In the genomic region with DNA sequence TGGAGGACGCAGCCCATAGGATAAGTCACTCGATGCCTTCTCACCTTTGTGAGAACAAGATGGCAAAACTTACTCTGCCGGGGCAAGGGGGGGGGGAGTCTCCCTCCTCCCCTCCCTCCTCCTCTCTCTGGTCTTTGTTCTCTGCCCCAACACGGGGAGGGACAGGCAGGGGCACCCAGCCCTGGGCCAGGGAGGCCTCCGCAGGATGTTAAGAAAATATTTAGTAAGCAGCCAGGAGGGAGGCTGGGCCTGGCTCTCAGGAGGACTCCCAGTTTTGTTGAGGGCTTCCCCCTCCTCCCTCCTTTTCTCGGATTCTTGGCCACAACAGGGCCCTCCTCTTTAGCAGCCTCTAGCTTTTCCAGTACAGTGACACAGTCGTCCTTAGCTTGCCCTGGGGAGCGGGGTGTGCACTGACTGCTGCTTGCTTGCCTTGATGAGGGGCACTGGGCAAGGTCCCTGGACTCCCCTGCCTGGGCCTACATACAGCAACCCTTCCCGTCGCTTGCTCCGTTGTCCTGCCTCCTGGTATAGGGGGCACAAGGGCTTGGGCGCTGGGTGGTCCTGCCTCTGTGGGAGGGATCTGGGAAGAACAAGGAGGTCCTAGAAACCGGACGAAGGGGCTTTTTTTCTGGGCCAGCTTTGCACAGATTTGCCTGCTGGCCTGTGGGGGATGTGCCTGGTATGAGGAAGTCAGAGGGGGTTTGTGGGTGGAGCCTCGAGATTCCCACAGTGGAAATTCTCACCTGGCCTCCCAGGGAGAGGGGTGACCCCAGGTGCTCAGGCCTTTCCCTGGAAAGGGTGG, we compare ENCODE assay signal across 8 mouse cellular contexts. TPM values are rescaled to one million over a fixed set of nuclear protein-coding genes. Genes with fewer than 3 reads are reported as not detected.
DNase-seq lines count a peak whose midpoint lies in the region; ATAC-seq and TF ChIP-seq lines count a peak whose summit lies in the region.

No protein-coding gene starts in this region.

- H3K4me1 ChIP-seq in forebrain, postnatal 0 days (ENCODE audit: insufficient read depth) = peaks cover 18% of the 10 kb centered on the region
- H3K4me1 ChIP-seq in lung, embryonic 16.5 days (replicated peaks; ENCODE audit: control insufficient read depth, insufficient read depth, low read length) = peaks cover 64% of the 10 kb centered on the region
- peaks cover 46% of the 10 kb centered on the region for H3K4me1 ChIP-seq in stomach, embryonic 14.5 days (ENCODE audit: control insufficient read depth, insufficient read depth, low read length)

- H3K27me3 ChIP-seq in forebrain, postnatal 0 days (ENCODE audit: insufficient read depth, low read length) = no peaks in the 10 kb centered on the region
- no peaks in the 10 kb centered on the region for H3K27me3 ChIP-seq in lung, embryonic 16.5 days (ENCODE audit: control insufficient read depth, insufficient read depth, low read depth, low read length)
- H3K27me3 ChIP-seq in stomach, embryonic 14.5 days (ENCODE audit: control insufficient read depth, insufficient read depth, low read length) = no peaks in the 10 kb centered on the region

- peak overlapping the region; percentile 95 for H3K4me2 ChIP-seq in forebrain, postnatal 0 days (ENCODE audit: low read depth)
- H3K4me2 ChIP-seq in lung, embryonic 16.5 days (ENCODE audit: low read depth, low read length) = peak overlapping the region; percentile 96
- peak overlapping the region; percentile 94 for H3K4me2 ChIP-seq in stomach, embryonic 14.5 days (replicated peaks; ENCODE audit: low read depth, low read length)

- H3K9ac ChIP-seq in forebrain, postnatal 0 days = peak overlapping the region; percentile 100
- H3K9ac ChIP-seq in lung, embryonic 16.5 days (ENCODE audit: low read length) = peak overlapping the region; percentile 98
- peak overlapping the region; percentile 92 for H3K9ac ChIP-seq in stomach, embryonic 14.5 days (replicated peaks; ENCODE audit: low read depth, low read length)

- peak in 1 of 2 experiments; percentile 28 for DNase-seq in left cerebral cortex, adult 2 months (ENCODE audit: extremely low spot score in 1 of 2, low spot score in 2 of 2)
- no peak for DNase-seq in left cerebral cortex, postnatal 4 days
- DNase-seq in ZHBTc4 (ENCODE audit: low read depth, low spot score) = peak; percentile 52
- DNase-seq in forebrain, postnatal 0 days = peak; percentile 47
- peak; percentile 75 for DNase-seq in kidney, adult 18-20 months
- no peak for DNase-seq in frontal cortex, postnatal 10 days (ENCODE audit: low spot score in 2 of 2)

- peak overlapping the region; percentile 97 for H3K27ac ChIP-seq in left cerebral cortex, adult 2 months
- H3K27ac ChIP-seq in forebrain, postnatal 0 days (ENCODE audit: low read depth, low read length) = peak overlapping the region; percentile 100
- peak overlapping the region; percentile 97 for H3K27ac ChIP-seq in lung, embryonic 16.5 days (ENCODE audit: low read length)
- peak overlapping the region; percentile 93 for H3K27ac ChIP-seq in stomach, embryonic 14.5 days (ENCODE audit: low read length)

- peaks cover 46% of the 10 kb centered on the region for H3K36me3 ChIP-seq in forebrain, postnatal 0 days (ENCODE audit: insufficient read depth)
- H3K36me3 ChIP-seq in lung, embryonic 16.5 days (ENCODE audit: control insufficient read depth, insufficient read depth, low read length) = peaks cover 44% of the 10 kb centered on the region
- peaks cover 59% of the 10 kb centered on the region for H3K36me3 ChIP-seq in stomach, embryonic 14.5 days (ENCODE audit: control insufficient read depth, insufficient read depth, low read length)

- ATAC-seq in forebrain, postnatal 0 days = no peak
- ATAC-seq in lung, embryonic 16.5 days (ENCODE audit: low read depth) = no peak
- no peak for ATAC-seq in stomach, embryonic 14.5 days (ENCODE audit: insufficient number of reproducible peaks, insufficient read depth, low FRiP score, low read depth)

- no peaks in the 10 kb centered on the region for H3K9me3 ChIP-seq in forebrain, postnatal 0 days (ENCODE audit: low read length)
- no peaks in the 10 kb centered on the region for H3K9me3 ChIP-seq in lung, embryonic 16.5 days (ENCODE audit: control insufficient read depth, low read length)
- H3K9me3 ChIP-seq in stomach, embryonic 14.5 days (ENCODE audit: control insufficient read depth, low read depth, low read length) = no peaks in the 10 kb centered on the region

- H3K4me3 ChIP-seq in left cerebral cortex, adult 2 months = peak overlapping the region; percentile 95
- H3K4me3 ChIP-seq in forebrain, postnatal 0 days (ENCODE audit: low read depth, low read length) = peak overlapping the region; percentile 98
- peak overlapping the region; percentile 88 for H3K4me3 ChIP-seq in lung, embryonic 16.5 days (ENCODE audit: low read length)
- peak overlapping the region; percentile 67 for H3K4me3 ChIP-seq in stomach, embryonic 14.5 days (ENCODE audit: low read depth, low read length)

- WGBS in forebrain, postnatal 0 days = 4% methylated on average over 15 of the region's 15 CpGs
- WGBS in lung, embryonic 16.5 days = 1% methylated on average over 15 of the region's 15 CpGs
- WGBS in stomach, embryonic 14.5 days = 4% methylated on average over 15 of the region's 15 CpGs

- no peak for TF ChIP-seq CTCF in left cerebral cortex, adult 2 months (IDR thresholded peaks at IDR 0.05)
- TF ChIP-seq CTCF in forebrain, postnatal 0 days (IDR thresholded peaks at IDR 0.05; ENCODE audit: low read depth) = no peak

- intact Hi-C loops in left cerebral cortex, adult 2 months (cut with DNase I) = no loop called here
- intact Hi-C loops in left cerebral cortex, postnatal 4 days (cut with DNase I) = no loop called here

RNA-seq across cellular contexts. Expression of a gene that starts 4.2 kb away (rescaled TPM):
- 100 to 1,000 TPM in 1 of 2 experiments, 10 to 100 TPM in 1; 80.7 to 127 TPM for total RNA-seq in left cerebral cortex, adult 2 months (2021)
- total RNA-seq in left cerebral cortex, postnatal 4 days (2021) = 100 to 1,000 TPM; 158 to 163 TPM
- total RNA-seq in forebrain, postnatal 0 days (2014; rRNA removed) = 91.5 and 120 TPM in 2 replicates
- polyA plus RNA-seq in forebrain, postnatal 0 days (2015; fragmentation: Nextera tagmentation; extraction: Ambion mirVana) = 19.3 and 21.3 TPM in 2 replicates
- polyA plus RNA-seq in lung, embryonic 16.5 days (2015; fragmentation: Nextera tagmentation; extraction: Ambion mirVana) = 11.8 and 12.9 TPM in 2 replicates
- polyA plus RNA-seq in stomach, embryonic 14.5 days (2014; fragmentation: Nextera tagmentation; extraction: Ambion mirVana) = 29.3 and 32.1 TPM in 2 replicates

RNA-seq across cellular contexts. Expression of a gene that starts 11.6 kb away (rescaled TPM):
- total RNA-seq in left cerebral cortex, adult 2 months (2021) = 100 to 1,000 TPM; 431 to 456 TPM
- total RNA-seq in left cerebral cortex, postnatal 4 days (2021) = 100 to 1,000 TPM; 299 to 316 TPM
- 114 and 151 TPM in 2 replicates for total RNA-seq in forebrain, postnatal 0 days (2014; rRNA removed)
- 57.5 and 68.2 TPM in 2 replicates for polyA plus RNA-seq in forebrain, postnatal 0 days (2015; fragmentation: Nextera tagmentation; extraction: Ambion mirVana)
- polyA plus RNA-seq in lung, embryonic 16.5 days (2015; fragmentation: Nextera tagmentation; extraction: Ambion mirVana) = 3.9 and 5.6 TPM in 2 replicates
- 7.5 and 10.1 TPM in 2 replicates for polyA plus RNA-seq in stomach, embryonic 14.5 days (2014; fragmentation: Nextera tagmentation; extraction: Ambion mirVana)

RNA-seq across cellular contexts. Expression of a gene that starts 13.5 kb away (rescaled TPM):
- total RNA-seq in left cerebral cortex, adult 2 months (2021) = 10 to 100 TPM; 75.8 to 93.0 TPM
- total RNA-seq in left cerebral cortex, postnatal 4 days (2021) = 100 to 1,000 TPM; 211 to 228 TPM
- total RNA-seq in forebrain, postnatal 0 days (2014; rRNA removed) = 345 and 424 TPM in 2 replicates
- 834 and 838 TPM in 2 replicates for polyA plus RNA-seq in forebrain, postnatal 0 days (2015; fragmentation: Nextera tagmentation; extraction: Ambion mirVana)
- 73.4 and 83.4 TPM in 2 replicates for polyA plus RNA-seq in lung, embryonic 16.5 days (2015; fragmentation: Nextera tagmentation; extraction: Ambion mirVana)
- 92.7 and 105 TPM in 2 replicates for polyA plus RNA-seq in stomach, embryonic 14.5 days (2014; fragmentation: Nextera tagmentation; extraction: Ambion mirVana)

RNA-seq across cellular contexts. Expression of a gene that starts 13.8 kb away (rescaled TPM):
- 100 to 1,000 TPM; 356 to 366 TPM for total RNA-seq in left cerebral cortex, adult 2 months (2021)
- 100 to 1,000 TPM; 247 to 270 TPM for total RNA-seq in left cerebral cortex, postnatal 4 days (2021)
- 154 and 193 TPM in 2 replicates for total RNA-seq in forebrain, postnatal 0 days (2014; rRNA removed)
- 633 and 650 TPM in 2 replicates for polyA plus RNA-seq in forebrain, postnatal 0 days (2015; fragmentation: Nextera tagmentation; extraction: Ambion mirVana)
- polyA plus RNA-seq in lung, embryonic 16.5 days (2015; fragmentation: Nextera tagmentation; extraction: Ambion mirVana) = 534 and 552 TPM in 2 replicates
- polyA plus RNA-seq in stomach, embryonic 14.5 days (2014; fragmentation: Nextera tagmentation; extraction: Ambion mirVana) = 481 and 531 TPM in 2 replicates

RNA-seq across cellular contexts. Expression of a gene that starts 20.5 kb away (rescaled TPM):
- total RNA-seq in left cerebral cortex, adult 2 months (2021) = 1 to 10 TPM; 6.0 to 8.1 TPM
- total RNA-seq in left cerebral cortex, postnatal 4 days (2021) = 1 to 10 TPM; 6.0 to 6.1 TPM
- 4.2 and 5.0 TPM in 2 replicates for total RNA-seq in forebrain, postnatal 0 days (2014; rRNA removed)
- 5.0 and 6.0 TPM in 2 replicates for polyA plus RNA-seq in forebrain, postnatal 0 days (2015; fragmentation: Nextera tagmentation; extraction: Ambion mirVana)
- 12.2 and 13.6 TPM in 2 replicates for polyA plus RNA-seq in lung, embryonic 16.5 days (2015; fragmentation: Nextera tagmentation; extraction: Ambion mirVana)
- 12.5 and 13.9 TPM in 2 replicates for polyA plus RNA-seq in stomach, embryonic 14.5 days (2014; fragmentation: Nextera tagmentation; extraction: Ambion mirVana)

Comparison
In these comparisons a context has a peak if more than half of its experiments do, and no peak if none do; other contexts are left out.
1. DNase-seq: peak in ZHBTc4 (single experiment), forebrain, postnatal 0 days (single experiment) and kidney, adult 18-20 months (single experiment); none in left cerebral cortex, postnatal 4 days (single experiment) and frontal cortex, postnatal 10 days (0 of 2).
2. Peak in every context shown above with its lines, with median percentiles within 50 percentile points of each other: H3K27ac ChIP-seq, H3K4me3 ChIP-seq, H3K4me2 ChIP-seq and H3K9ac ChIP-seq.